Mouse (Mus musculus): ENCODE measurements around the gene Dpysl4.

DNA sequence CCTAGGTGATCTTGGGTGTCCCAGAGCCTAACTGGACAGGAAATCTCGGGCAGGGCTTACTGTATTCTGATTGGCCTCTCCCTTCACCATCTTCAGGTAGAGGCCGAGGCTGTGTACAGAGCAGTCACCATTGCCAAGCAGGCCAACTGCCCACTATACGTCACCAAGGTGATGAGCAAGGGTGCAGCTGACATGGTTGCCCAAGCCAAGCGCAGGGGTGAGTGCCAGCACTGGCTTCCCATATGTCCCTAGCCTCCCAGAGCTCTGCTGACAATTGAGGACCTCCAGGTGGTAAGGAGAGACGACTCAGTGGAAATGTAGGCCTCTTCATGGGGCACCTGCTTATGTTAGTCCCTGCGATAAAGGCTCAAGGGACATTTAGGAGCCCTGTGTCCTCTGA is 9.0 kb downstream of the Dpysl4 start:
- TF ChIP-seq CTCF (IDR thresholded peaks at IDR 0.05; ENCODE audit: low read depth) = no peak
- TF ChIP-seq EP300 (IDR thresholded peaks at IDR 0.05; ENCODE audit: low read depth) = no peak

Measured in liver, postnatal 0 days (tissue).